Mouse (Mus musculus): ENCODE data around the gene Cnn3.

- TF ChIP-seq ZNF384 (IDR thresholded peaks at IDR 0.05; ENCODE audit: low read depth, low read length) (no peak), ZC3H11A (IDR thresholded peaks at IDR 0.05; ENCODE audit: borderline replicate concordance, low read depth, low read length) (no peak)
Measured at GRCm38 (mm10) chr3:121500734-121501133, 74.4 kb downstream of the Cnn3 start.
